Mouse (Mus musculus) adipocyte (in vitro differentiated cells): Measurements from ENCODE around the gene Misp.

Experiments used
- DNase-seq: peaks from one replicate; pipeline ENCODE4 v3.0.0-alpha.2; 2016; ENCODE audit warnings: low spot score

The Misp gene

GRCm38 (mm10) chr10:79854801-79855541 lies 34.2 kb downstream of the Misp start:
- peak; percentile 64 for DNase-seq

- DNase-seq = peak; percentile 38
Measured at GRCm38 (mm10) chr10:79855558-79856184, 34.9 kb downstream of the Misp start.

- DNase-seq = no peak
Measured at GRCm38 (mm10) chr10:79856280-79856679, 35.5 kb downstream of the Misp start.

DNA sequence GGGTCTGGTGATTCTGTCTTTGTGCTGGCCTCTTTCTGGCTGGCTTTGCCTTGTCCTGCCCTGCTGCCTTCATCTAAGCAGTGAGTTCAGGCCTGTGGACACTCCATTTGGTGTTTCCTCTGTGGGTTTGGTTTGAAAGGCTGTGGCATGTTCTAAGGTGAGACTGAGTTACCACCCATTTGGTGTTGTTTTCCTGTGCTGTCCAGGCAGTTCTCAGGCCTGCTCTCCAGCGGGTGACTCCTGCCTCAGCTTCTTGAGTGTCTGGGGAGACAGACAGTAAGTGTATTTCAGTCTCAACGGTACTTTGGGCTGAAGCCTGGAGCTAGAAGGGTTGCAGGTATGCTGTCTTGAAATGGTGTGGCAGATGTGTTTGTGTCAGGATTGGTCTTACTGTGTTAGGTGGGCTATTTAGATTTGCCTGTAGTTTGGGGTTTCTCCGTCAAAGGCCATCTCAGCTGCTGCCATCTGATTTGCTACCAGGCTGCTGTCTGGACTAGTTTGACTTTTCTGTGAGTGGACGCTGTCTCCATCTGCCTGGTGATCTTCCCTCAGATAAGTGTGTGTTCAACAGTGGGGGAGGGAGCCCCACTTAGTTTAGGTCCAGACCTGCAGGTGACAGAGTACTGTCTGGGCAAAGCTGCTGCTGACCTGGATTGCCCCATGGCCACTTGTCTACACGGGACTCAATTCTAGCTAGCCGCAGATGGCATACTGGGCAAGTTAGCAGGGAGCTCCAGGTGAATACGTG lies 36.1 kb downstream of the Misp start:
- DNase-seq = peak; percentile 51

DNA sequence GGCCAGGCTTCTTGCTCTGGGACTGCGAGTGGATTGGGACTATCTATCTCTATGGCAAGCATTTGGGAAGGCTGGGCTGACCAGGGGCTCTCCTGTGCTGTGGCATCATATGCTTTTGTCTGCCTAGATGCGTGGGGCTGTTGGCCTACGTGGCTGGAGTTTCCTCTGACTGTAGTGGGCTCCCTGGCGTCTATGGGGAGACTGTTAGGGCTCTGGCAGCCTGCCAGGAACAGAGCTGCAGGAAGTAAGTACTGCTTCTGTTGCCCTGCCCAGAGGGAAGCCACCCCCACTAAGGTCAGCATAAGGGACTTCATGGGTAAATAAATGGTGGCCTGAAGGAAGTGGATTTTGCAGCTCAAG lies 36.6 kb downstream of the Misp start:
- peak; percentile 50 for DNase-seq

GRCm38 (mm10) chr10:79857894-79858293 lies 37.1 kb downstream of the Misp start:
- no peak for DNase-seq

DNA sequence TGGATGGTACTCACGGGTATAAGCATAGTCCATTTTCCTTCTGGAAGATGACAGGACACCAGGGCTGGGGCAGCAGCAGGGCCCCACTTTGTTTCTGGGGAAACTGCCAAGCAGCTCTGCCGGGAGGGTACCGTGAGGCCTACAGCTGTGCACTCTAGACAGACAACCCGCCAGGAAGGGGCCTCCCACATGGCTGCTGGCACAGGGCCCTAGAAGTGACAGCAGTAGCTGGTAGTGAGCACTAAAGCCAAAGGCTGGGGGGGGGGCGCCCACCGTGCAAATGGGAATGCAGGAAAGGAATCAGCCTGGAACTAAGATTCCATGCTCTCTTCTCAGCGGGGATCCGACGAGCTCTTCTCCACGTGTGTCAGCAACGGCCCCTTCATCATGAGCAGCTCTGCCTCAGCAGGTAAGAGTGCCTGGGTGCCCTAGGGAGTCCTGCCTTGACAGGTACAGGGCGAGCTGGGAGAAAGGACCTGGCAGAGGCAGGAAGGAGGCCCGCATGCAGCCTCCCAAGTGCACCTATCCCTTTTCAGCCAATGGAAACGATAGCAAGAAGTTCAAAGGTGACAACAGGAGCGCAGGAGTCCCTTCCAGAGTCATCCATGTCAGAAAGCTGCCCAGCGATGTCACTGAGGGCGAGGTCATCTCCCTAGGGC lies 37.8 kb downstream of the Misp start:
- peak; percentile 87 for DNase-seq

DNA sequence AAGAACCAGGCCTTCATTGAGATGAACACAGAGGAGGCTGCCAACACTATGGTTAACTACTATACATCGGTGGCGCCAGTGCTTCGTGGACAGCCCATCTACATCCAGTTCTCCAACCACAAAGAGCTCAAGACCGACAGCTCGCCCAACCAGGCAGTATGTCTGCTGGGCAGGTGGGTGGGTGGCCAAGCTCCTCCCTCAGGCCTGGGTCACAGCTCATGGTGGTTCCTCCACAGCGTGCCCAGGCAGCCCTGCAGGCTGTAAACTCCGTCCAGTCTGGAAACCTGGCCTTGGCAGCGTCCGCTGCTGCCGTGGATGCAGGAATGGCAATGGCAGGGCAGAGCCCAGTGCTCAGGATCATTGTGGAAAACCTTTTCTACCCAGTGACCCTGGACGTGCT lies 38.3 kb downstream of the Misp start:
- DNase-seq = no peak

GRCm38 (mm10) chr10:79860079-79860911 lies 39.5 kb downstream of the Misp start:
- DNase-seq = no peak

GRCm38 (mm10) chr10:79861230-79862048 lies 40.6 kb downstream of the Misp start:
- DNase-seq = no peak

DNA sequence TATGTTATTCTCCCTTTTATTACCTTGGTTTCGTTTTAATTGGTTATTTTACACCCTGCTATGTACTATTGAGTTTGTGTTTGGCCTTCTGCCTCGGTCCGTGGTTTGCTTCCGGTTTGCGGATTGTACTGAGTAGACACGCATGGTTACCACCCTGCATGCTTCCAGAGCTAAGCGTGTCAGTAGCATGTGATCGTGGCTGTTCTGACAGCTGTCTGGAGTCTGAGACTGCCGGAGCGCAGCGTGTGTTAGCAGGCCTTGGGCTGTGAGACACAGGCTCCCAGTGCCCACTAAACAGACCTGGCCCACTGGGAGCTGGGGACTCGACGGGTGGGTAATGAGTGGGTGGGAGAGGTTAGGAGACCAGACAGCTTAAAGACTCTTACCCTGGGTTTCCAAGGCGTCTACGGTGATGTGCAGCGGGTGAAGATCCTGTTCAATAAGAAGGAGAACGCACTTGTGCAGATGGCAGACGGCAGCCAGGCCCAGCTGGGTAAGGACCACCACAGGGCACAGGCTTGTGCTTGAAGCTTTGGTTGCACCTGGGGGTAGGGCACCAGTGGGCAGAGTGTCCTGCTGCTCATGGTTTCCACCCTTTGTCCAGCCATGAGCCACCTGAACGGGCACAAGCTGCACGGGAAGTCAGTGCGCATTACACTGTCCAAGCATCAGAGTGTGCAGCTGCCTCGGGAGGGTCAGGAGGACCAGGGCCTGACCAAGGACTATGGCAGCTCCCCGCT lies 41.4 kb downstream of the Misp start:
- DNase-seq = no peak

- DNase-seq = no peak
Measured at GRCm38 (mm10) chr10:79862925-79863324, 42.1 kb downstream of the Misp start.

DNA sequence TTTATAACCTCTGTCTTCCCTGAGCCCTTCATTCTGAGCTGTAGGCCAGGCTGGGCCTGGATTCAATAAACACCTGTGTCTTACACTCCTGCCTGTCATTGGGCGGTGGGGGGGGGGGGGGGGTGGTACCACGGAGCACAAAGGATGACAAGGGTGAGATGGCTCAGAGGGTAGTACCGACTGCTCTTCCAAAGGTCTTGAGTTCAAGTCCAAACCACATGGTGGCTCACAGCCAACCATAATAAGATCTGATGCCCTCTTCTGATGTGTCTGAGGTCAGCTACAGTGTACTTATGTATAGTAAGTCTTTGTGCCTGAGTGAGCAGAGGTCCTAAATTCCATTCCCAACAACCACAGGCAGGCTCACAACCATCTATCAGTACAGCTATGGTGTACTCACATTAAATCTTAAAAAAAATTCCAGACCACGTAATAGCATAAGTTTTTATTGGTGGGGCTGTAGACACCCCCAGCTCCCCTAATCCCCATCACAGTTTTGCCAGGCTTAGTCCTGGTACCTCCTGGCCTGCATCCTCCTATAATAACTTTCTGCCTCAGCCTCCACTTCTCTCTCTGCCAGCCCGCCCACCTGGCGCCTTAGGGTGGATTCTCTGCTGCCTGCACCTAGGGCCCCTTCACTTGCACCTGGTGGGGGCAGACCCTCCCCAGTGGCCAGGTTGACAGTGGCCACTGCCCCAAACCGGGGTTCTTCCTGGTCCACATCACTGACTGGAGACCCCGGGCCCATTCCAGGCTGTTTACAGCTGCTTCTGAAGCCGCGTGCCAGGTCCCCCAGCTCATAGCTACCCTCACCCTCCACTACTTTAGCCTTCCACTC lies 43.8 kb downstream of the Misp start:
- DNase-seq = peak; percentile 46

DNA sequence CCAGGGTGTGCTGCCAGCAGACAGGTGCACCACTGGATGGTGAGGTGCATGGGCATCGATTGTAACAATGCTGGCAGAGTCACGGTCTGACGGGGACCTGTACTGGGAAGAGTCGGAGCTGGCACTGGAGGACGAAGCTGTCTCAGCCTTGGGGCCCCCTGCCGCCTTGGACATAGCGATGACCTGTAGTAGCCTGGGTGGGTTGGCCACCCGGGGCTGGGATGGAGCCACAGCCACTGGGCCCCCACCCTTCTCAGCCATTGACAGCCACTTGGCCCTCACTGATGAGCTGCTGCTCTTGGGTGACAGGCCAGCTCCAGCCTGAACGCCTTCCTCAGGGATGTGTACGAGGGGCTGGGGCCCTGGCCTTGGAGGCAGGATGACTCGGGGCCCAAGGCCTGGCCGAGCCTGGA lies 44.4 kb downstream of the Misp start:
- DNase-seq = no peak

DNA sequence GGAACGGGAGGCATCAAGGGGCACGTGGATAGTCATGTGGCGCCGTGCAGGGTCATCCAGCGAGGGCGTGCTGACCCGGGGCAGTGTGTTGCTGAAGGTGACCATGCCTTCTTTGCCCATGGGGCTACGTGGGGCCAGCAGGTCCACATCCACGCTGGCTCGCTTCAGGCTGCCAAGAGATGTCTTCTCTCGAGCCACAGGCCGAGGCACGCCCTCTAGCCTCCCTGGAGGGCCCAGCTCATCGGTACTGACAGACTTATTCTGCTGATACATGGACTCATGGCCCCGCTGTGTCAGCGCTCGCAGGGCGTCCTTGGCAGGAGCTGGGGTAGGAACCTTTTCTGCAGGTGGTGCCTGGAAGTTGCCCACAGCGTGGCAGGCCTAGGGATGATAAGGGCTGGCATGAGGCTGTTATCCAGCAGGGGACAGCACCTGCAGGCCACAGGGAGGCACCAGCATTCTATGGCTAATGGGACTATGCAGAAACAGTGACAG lies 45.1 kb downstream of the Misp start:
- peak; percentile 45 for DNase-seq

GRCm38 (mm10) chr10:79866601-79867000 lies 45.8 kb downstream of the Misp start:
- DNase-seq = no peak

GRCm38 (mm10) chr10:79871845-79872244 lies 51.1 kb downstream of the Misp start:
- no peak for DNase-seq

DNA sequence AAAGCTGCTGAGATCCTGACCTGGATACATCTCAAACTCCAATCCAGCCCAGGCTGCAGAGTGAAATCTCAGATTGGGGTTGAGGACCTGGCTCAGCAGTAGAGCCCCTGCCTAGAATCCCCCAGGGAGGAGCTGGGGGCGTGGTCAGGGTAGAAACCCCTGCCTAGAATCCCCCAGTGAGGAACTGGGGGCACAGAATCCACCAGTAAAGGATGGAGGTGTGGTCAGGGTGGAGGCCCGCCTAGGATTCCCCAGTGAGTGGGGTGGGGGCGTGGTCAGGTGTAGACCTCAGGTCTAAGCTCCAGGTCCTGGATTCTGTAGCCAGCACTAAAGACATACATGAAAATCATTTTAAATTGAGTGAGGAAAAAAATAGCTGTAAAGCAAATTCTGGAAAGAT lies 52.1 kb downstream of the Misp start:
- no peak for DNase-seq

- DNase-seq = no peak
Measured at GRCm38 (mm10) chr10:79873313-79873712, 52.5 kb downstream of the Misp start.
